Mouse (Mus musculus): ENCODE results near the gene Ccdc194. TPM values are rescaled to one million over a fixed set of nuclear protein-coding genes. Genes with fewer than 3 reads are reported as not detected.

Gene Ccdc194
- total RNA-seq (2023), result not detected

GRCm38 (mm10) chr8:71525226-71526050 lies at the start of gene Ccdc194:
Gene Ccdc194 (minus strand): TSS chr8:71525711.

GRCm38 (mm10) chr8:71568387-71568937 lies 43.0 kb upstream of the Ccdc194 start, which contains the start of gene Slc27a1:
Gene Slc27a1 (plus strand): TSS chr8:71568882.

DNA sequence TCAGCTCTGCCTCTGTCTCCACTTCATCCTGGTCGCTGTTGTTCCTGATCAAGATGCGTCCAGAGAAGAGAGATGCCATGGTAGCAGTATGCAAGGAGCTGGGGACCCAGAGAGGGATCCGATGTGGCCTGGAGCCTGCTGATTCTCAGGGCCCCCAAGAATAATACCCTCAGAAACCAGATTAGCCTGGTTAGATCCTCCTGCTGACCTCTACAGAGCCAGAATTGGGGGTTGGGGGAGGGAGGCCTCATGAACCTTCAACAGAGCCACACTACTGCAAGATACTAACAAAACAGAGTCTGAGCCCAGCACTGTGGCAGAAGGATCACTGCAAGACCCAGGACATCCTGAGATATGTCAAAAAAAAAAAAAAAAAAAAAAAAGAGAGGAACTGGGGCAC lies 41.0 kb upstream of the Ccdc194 start, which contains the start of gene Nxnl1:
TSS of gene Nxnl1 (minus strand) at position 101 of the 400 bp plus-strand sequence.

GRCm38 (mm10) chr8:71558071-71558957 lies 32.8 kb upstream of the Ccdc194 start, which contains the start of gene Tmem221:
Gene Tmem221 (minus strand): TSS chr8:71558871.

DNA sequence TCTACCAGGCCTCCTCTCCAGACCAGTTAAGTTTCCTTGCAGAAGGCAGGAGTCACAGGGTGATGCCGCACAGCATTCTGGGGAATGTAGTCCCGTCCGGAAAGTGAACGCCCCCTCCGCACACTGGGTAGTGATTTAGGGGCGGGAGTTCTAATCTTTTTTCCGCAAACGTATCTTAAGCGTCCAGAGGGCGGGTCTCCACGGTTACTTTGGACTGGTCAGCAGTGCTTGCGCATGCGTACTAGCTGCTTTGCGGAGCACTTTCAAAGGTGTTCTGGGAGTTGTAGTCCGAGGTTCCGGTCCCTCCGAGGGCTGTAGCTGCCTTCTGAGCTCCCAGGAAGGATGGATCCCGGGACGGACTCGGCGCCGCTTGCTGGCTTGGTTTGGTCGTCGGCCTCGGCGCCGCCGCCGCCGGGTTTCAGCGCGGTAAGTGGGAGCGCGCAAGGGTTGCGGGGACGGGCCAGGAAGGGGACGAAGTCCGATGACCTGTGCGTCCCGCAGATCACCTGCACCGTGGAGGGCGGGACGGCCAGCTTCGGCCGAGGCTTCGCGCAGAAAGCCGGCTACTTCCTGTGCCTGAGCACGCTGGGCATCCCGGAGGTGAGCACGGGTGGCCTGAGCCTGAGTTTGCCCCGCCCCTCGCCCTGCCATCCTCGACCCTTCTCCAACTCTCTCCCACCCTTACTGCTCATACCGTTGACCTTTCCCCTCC lies 17.3 kb upstream of the Ccdc194 start, which contains the start of gene Mvb12a:
TSS of gene Mvb12a (plus strand) at position 291 of the 712 bp plus-strand sequence.

GRCm38 (mm10) chr8:71537028-71537867 lies 11.7 kb upstream of the Ccdc194 start, which contains the start of gene Bst2:
Gene Bst2 (minus strand): TSS chr8:71537456.

DNA sequence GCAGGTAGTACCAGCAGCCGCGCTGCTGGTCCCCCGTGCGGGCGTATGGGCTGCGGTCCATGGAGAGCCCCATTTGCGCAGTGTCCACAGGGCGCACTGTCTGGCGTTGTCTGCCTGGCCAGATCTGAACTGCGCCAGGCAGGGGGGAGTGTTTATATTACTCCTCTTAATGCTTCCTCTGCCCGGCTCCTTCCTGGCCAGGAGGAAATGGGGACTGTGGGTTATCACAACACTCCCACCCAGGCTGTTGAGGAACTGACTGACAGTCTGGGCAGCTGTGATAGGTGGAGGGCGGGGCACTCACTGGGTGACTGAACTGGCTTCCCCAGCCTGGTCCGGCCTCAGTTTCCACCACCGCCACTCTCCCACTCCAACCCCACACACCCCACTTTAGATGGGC lies 13.9 kb downstream of the Ccdc194 start, which contains the start of gene Plvap:
TSS of gene Plvap (minus strand) at position 109 of the 400 bp plus-strand sequence.

GRCm38 (mm10) chr8:71487691-71488445 lies 37.6 kb downstream of the Ccdc194 start, which contains the start of gene Gtpbp3:
Gene Gtpbp3 (plus strand): TSS chr8:71488103.

DNA sequence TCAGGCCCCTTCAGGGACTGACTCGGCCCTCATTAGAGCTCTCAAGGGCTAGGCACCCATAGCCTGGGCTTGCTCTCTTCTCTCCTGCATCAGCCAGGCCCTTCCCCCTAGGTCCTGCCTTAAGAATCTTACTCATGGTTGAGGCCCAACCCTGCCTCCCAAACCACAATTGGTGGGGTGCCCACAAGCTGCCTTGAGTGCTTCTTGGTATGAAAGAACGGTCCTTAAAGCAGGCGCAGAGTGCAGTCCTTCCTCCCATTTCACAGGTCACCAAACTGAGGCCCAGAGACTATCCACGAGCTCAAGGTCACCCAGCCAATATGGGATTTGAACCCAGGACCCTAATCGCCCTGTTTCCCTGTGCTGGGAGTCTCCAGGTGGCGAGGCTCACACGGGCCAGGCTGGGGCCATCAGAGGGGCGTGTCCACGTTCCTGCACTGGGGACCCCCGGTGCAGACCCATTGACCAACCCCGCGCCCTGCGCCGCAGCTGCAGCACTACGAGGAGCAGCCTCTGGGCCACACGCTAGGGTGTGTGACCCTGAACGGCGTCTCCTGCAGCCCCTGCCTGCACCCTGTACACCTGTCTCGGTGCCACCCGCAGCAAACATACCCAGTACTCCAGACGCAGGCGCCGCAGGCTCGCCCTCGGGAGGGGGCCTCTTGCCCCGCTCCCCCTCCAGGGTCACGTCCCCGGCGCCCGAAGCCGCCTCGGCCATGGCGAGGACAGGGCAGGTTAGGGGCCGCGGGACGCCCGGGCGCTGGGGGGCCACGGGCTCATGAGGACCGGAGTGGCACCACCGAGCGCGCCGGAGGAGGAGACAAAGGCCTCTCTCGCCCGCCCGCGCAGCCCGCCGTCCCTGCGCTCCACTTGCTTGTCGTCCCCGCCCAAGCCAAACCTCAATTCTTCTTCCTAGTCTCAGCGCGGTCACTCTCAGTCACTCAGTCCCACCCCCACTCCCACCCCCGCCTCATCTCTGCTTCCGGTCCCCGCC lies 40.1 kb downstream of the Ccdc194 start, which contains the start of gene Ano8:
TSS of gene Ano8 (minus strand) at position 822 of the 994 bp plus-strand sequence.

Other genes with a start within 250 kb of the Ccdc194 start
- 100 to 1,000 TPM; 219 to 241 TPM for gene Use1, start 158.9 kb downstream of the Ccdc194 start, total RNA-seq (2023)
- 10 to 100 TPM; 16.6 to 25.2 TPM for gene Ocel1, start 154.4 kb downstream of the Ccdc194 start, total RNA-seq (2023)
- gene Nr2f6, start 143.8 kb downstream of the Ccdc194 start, total RNA-seq (2023), result 10 to 100 TPM; 27.3 to 30.2 TPM
- 1 to 10 TPM; 2.0 to 3.8 TPM for gene Ushbp1, start 129.9 kb downstream of the Ccdc194 start, total RNA-seq (2023)
- gene Babam1, start 128.8 kb downstream of the Ccdc194 start, total RNA-seq (2023), result 10 to 100 TPM; 63.3 to 81.3 TPM
- under 1 TPM in 1 of 2 experiments, not detected in 1; 0.43 TPM for gene Ankle1, start 119.7 kb downstream of the Ccdc194 start, total RNA-seq (2023)
- gene Abhd8, start 62.1 kb downstream of the Ccdc194 start, total RNA-seq (2023), result 1 to 10 TPM; 6.3 to 8.4 TPM
- gene Mrpl34, start 60.8 kb downstream of the Ccdc194 start, total RNA-seq (2023), result 10 to 100 TPM; 33.8 to 34.0 TPM
- gene Dda1, start 56.5 kb downstream of the Ccdc194 start, total RNA-seq (2023), result 10 to 100 TPM; 76.1 to 77.5 TPM
- 10 to 100 TPM in 1 of 2 experiments, 1 to 10 TPM in 1; 8.5 to 10.6 TPM for gene Ano8, start 39.7 kb downstream of the Ccdc194 start, total RNA-seq (2023)
- 10 to 100 TPM; 11.0 to 14.0 TPM for gene Gtpbp3, start 37.6 kb downstream of the Ccdc194 start, total RNA-seq (2023)
- under 1 TPM; 0.39 to 0.52 TPM for gene Plvap, start 14.0 kb downstream of the Ccdc194 start, total RNA-seq (2023)
- gene Bst2, start 11.7 kb upstream of the Ccdc194 start, total RNA-seq (2023), result 10 to 100 TPM; 79.0 to 83.2 TPM
- gene Mvb12a, start 17.2 kb upstream of the Ccdc194 start, total RNA-seq (2023), result 10 to 100 TPM; 36.8 to 45.1 TPM
- gene Tmem221, start 33.2 kb upstream of the Ccdc194 start, total RNA-seq (2023), result 1 to 10 TPM; 1.2 to 2.1 TPM
- not detected for gene Nxnl1, start 40.9 kb upstream of the Ccdc194 start, total RNA-seq (2023)
- 1 to 10 TPM; 3.9 to 5.8 TPM for gene Slc27a1, start 43.2 kb upstream of the Ccdc194 start, total RNA-seq (2023)
- 10 to 100 TPM; 84.7 to 86.7 TPM for gene Pgls, start 66.5 kb upstream of the Ccdc194 start, total RNA-seq (2023)
- 1 to 10 TPM; 4.3 to 6.5 TPM for gene Fam129c, start 71.9 kb upstream of the Ccdc194 start, total RNA-seq (2023)
- gene Colgalt1, start 85.3 kb upstream of the Ccdc194 start, total RNA-seq (2023), result 100 to 1,000 TPM; 129 to 131 TPM
- gene Unc13a, start 146.0 kb upstream of the Ccdc194 start, total RNA-seq (2023), result 1 to 10 TPM; 1.1 to 1.3 TPM
- 10 to 100 TPM; 32.0 to 37.6 TPM for gene Jak3, start 150.6 kb upstream of the Ccdc194 start, total RNA-seq (2023)
- gene Insl3, start 163.5 kb upstream of the Ccdc194 start, total RNA-seq (2023), result 10 to 100 TPM; 11.5 to 14.2 TPM
- gene B3gnt3, start 176.1 kb upstream of the Ccdc194 start, total RNA-seq (2023), result under 1 TPM; 0.61 to 0.66 TPM
- 10 to 100 TPM; 21.1 to 26.8 TPM for gene Fcho1, start 200.0 kb upstream of the Ccdc194 start, total RNA-seq (2023)